Mouse (Mus musculus) ES-Bruce4 (cell line): ENCODE data around the gene Eif2ak1.

ENCODE experiments used
- CTCF ChIP-seq: IDR thresholded peaks from one replicate; pipeline ENCODE4 v1.8.1; 2011; ENCODE audit warnings: low read depth, low read length
- POLR2A ChIP-seq: IDR thresholded peaks from one replicate; pipeline ENCODE4 v1.8.1; 2011; ENCODE audit warnings: low read length; ENCODE audit not compliant: insufficient read depth

DNA sequence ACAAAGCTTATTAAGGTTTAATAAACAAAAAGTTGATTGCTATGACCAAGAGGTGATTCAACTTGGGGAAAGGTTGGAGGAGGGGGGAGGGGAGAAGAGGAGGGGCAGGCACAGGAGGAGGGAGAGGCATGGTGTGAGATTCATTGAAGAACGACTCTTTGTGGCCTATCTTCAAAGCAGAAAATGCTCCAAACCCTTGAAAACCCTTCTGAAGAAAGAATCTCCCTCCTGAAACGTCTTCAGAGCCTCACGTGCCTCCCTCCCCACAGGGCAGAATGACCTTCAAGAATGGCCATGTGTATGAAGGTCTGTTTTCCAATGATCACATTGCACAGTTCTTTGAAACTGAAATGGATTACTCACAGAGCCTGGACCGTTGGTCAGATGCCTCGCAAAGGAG, 132.4 kb downstream of the Eif2ak1 start:
- no peak for TF ChIP-seq CTCF
- no peak for TF ChIP-seq POLR2A
